In genomic region chr13:93429205-93429604, GRCm38 (mm10) we compare ENCODE assay signal across 27 mouse cellular contexts.
DNase-seq lines count a peak whose midpoint lies in the region; ATAC-seq and TF ChIP-seq lines count a peak whose summit lies in the region.
"Had no signal": no experiment of that assay in that cellular context is flagged by ENCODE, and none has a peak within 500 bp of the region (broad histone marks: within the 10 kb centered on the region; RNA-seq: fewer than 3 reads in every experiment).

No protein-coding gene starts in this region.

- peak overlapping the region; percentile 84 for H3K27ac ChIP-seq in MEL (ENCODE audit: control insufficient read depth, low read depth, low read length)
- peak overlapping the region; percentile 99 for H3K27ac ChIP-seq in liver, embryonic 14.5 days
- H3K27ac ChIP-seq in forebrain, embryonic 12.5 days: no peak overlapping the region
- H3K27ac ChIP-seq: embryonic facial prominence, embryonic 15.5 days; forebrain, embryonic 15.5 days; gastrocnemius, adult 2 months; heart, embryonic 15.5 days; hindbrain, embryonic 13.5 days; hindbrain, postnatal 0 days had no signal

- peaks cover 1 to 15% of the 10 kb centered on the region in 2 experiments for H3K36me3 ChIP-seq in MEL (ENCODE audit: control insufficient read depth in 1 of 2, insufficient read depth in 2 of 2, low read length in 2 of 2)
- peaks cover 6% of the 10 kb centered on the region for H3K36me3 ChIP-seq in liver, embryonic 14.5 days (replicated peaks; ENCODE audit: control insufficient read depth, insufficient read depth, low read depth)
- H3K36me3 ChIP-seq in forebrain, embryonic 12.5 days (replicated peaks): peaks cover 10% of the 10 kb centered on the region

- H3K27me3 ChIP-seq in MEL (ENCODE audit: control insufficient read depth in 1 of 2, insufficient read depth in 2 of 2, low read length in 2 of 2): no peaks in the 10 kb centered on the region
- H3K27me3 ChIP-seq in liver, embryonic 14.5 days (ENCODE audit: control insufficient read depth, insufficient read depth, low read length): no peaks in the 10 kb centered on the region
- no peaks in the 10 kb centered on the region for H3K27me3 ChIP-seq in forebrain, embryonic 12.5 days
- H3K27me3 ChIP-seq: embryonic facial prominence, embryonic 15.5 days; forebrain, embryonic 15.5 days; heart, embryonic 15.5 days; hindbrain, embryonic 13.5 days; Patski had no signal

- H3K9ac ChIP-seq in MEL (ENCODE audit: control insufficient read depth, low read depth, low read length, poor library complexity, severe bottlenecking): no peak overlapping the region
- H3K9ac ChIP-seq in liver, embryonic 14.5 days (replicated peaks): peak overlapping the region; percentile 63
- H3K9ac ChIP-seq in forebrain, embryonic 12.5 days: no peak overlapping the region
- H3K9ac ChIP-seq: embryonic facial prominence, embryonic 15.5 days; forebrain, embryonic 15.5 days; heart, embryonic 15.5 days; hindbrain, embryonic 13.5 days had no signal

- peak overlapping the region; percentile 66 for H3K4me2 ChIP-seq in liver, embryonic 14.5 days (ENCODE audit: low read depth)
- no peak overlapping the region for H3K4me2 ChIP-seq in forebrain, embryonic 12.5 days
- H3K4me2 ChIP-seq: embryonic facial prominence, embryonic 15.5 days; forebrain, embryonic 15.5 days; heart, embryonic 15.5 days; hindbrain, embryonic 13.5 days had no signal

- TF ChIP-seq POLR2A in MEL (IDR thresholded peaks at IDR 0.05; ENCODE audit: control insufficient read depth in 1 of 2, insufficient read depth in 1 of 2, low read depth in 1 of 2, low read length in 2 of 2, poor library complexity in 1 of 2): no peak

- DNase-seq in cerebellum, postnatal 14 days: no peak
- DNase-seq in MEL (ENCODE audit: low read depth, low spot score): no peak
- DNase-seq in gonadal fat pad, adult 2 months (ENCODE audit: low read depth): peak; percentile 46
- no peak for DNase-seq in liver, embryonic 14.5 days (ENCODE audit: low read depth in 3 of 3, low spot score in 3 of 3)
- no peak for DNase-seq in adrenal gland, postnatal 36 days
- DNase-seq: adrenal gland, adult 2 months; adrenal gland, postnatal 25 days; B cell, adult 2 months; cerebellum, adult 11-12 months; cerebellum, postnatal 10 days; embryo, embryonic 11 days; gastrocnemius, adult 2 months; gastrocnemius, postnatal 25 days; heart, adult 11 months; heart, postnatal 14 days had no signal

- TF ChIP-seq RAD21 in MEL (IDR thresholded peaks at IDR 0.05; ENCODE audit: low read depth, low read length): no peak

- TF ChIP-seq EP300 in MEL (IDR thresholded peaks at IDR 0.05; ENCODE audit: low read depth in 1 of 2, low read length in 2 of 2): no peak
- TF ChIP-seq EP300 in liver, embryonic 14.5 days (IDR thresholded peaks at IDR 0.05; ENCODE audit: low read depth): no peak

- H3K4me3 ChIP-seq in MEL (ENCODE audit: control insufficient read depth in 1 of 2, insufficient read depth in 1 of 2, low read depth in 2 of 2, low read length in 2 of 2): no peak overlapping the region
- H3K4me3 ChIP-seq in liver, embryonic 14.5 days (ENCODE audit: insufficient read depth in 1 of 2, low read depth in 2 of 2, low read length in 2 of 2): no peak overlapping the region
- H3K4me3 ChIP-seq in forebrain, embryonic 12.5 days (replicated peaks): no peak overlapping the region
- H3K4me3 ChIP-seq: embryonic facial prominence, embryonic 15.5 days; forebrain, embryonic 15.5 days; gastrocnemius, adult 2 months; heart, embryonic 10.5 days; heart, embryonic 15.5 days; hindbrain, embryonic 13.5 days had no signal

- H3K9me3 ChIP-seq in MEL (replicated peaks; ENCODE audit: insufficient read depth, low read length): no peaks in the 10 kb centered on the region
- H3K9me3 ChIP-seq in liver, embryonic 14.5 days (ENCODE audit: control insufficient read depth, low read length): no peaks in the 10 kb centered on the region
- no peaks in the 10 kb centered on the region for H3K9me3 ChIP-seq in forebrain, embryonic 12.5 days
- H3K9me3 ChIP-seq: embryonic facial prominence, embryonic 15.5 days; forebrain, embryonic 15.5 days; G1E; heart, embryonic 10.5 days; heart, embryonic 15.5 days; hindbrain, embryonic 13.5 days had no signal

- WGBS in liver, embryonic 14.5 days (ENCODE audit: insufficient replicate concordance): 85% methylated on average over 1 of the region's 1 CpGs
- WGBS in forebrain, embryonic 12.5 days: 94% methylated on average over 1 of the region's 1 CpGs

- TF ChIP-seq CTCF in MEL (IDR thresholded peaks at IDR 0.05 in 2 of 3, conservative IDR thresholded peaks at IDR 0.05 in 1 of 3; ENCODE audit: control insufficient read depth in 1 of 3, insufficient read depth in 1 of 3, low read depth in 2 of 3, low read length in 3 of 3, poor library complexity in 1 of 3, severe bottlenecking in 1 of 3): no peak
- TF ChIP-seq CTCF in liver, embryonic 14.5 days (IDR thresholded peaks at IDR 0.05; ENCODE audit: low read depth): no peak

- peaks cover 0 to 14% of the 10 kb centered on the region in 2 experiments; a peak in 3 of 4 replicates for H3K4me1 ChIP-seq in MEL (ENCODE audit: control insufficient read depth in 1 of 2, insufficient read depth in 2 of 2, low read length in 2 of 2)
- H3K4me1 ChIP-seq in liver, embryonic 14.5 days (replicated peaks; ENCODE audit: control insufficient read depth in 2 of 2, insufficient read depth in 2 of 2, low read length in 1 of 2): peaks cover 35 to 40% of the 10 kb centered on the region in 2 experiments
- H3K4me1 ChIP-seq in forebrain, embryonic 12.5 days: no peaks in the 10 kb centered on the region
- H3K4me1 ChIP-seq: embryonic facial prominence, embryonic 15.5 days; forebrain, embryonic 15.5 days; heart, embryonic 10.5 days; hindbrain, embryonic 13.5 days had no signal

- H3K79me2 ChIP-seq in MEL (ENCODE audit: control insufficient read depth, insufficient read depth, low read length, poor library complexity): no peaks in the 10 kb centered on the region

- ATAC-seq in cerebellum, adult (ENCODE audit: insufficient number of reproducible peaks, low FRiP score, low TSS enrichment): peak; percentile 66
- ATAC-seq in liver, embryonic 14.5 days (ENCODE audit: insufficient read depth): no peak
- no peak for ATAC-seq in forebrain, embryonic 12.5 days (ENCODE audit: low FRiP score)
- ATAC-seq in frontal cortex, adult (ENCODE audit: low TSS enrichment): no peak
- ATAC-seq: CD4-positive, CD25-positive, alpha-beta regulatory T cell, adult 4 months; forebrain, embryonic 15.5 days; hindbrain, postnatal 0 days; Patski had no signal

TF ChIP-seq in MEL, 35 proteins besides CTCF, POLR2A, EP300 and RAD21:
- TF ChIP-seq ZC3H11A (IDR thresholded peaks at IDR 0.05; ENCODE audit: low read depth, low read length) (no peak), CHD1 (IDR thresholded peaks at IDR 0.05; ENCODE audit: low read depth, low read length) (no peak), POLR2AphosphoS5 (IDR thresholded peaks at IDR 0.05; ENCODE audit: borderline replicate concordance, low read depth, low read length) (no peak), MAZ (IDR thresholded peaks at IDR 0.05; ENCODE audit: low read depth, low read length) (no peak), ZNF384 (IDR thresholded peaks at IDR 0.05; ENCODE audit: low read depth, low read length) (no peak), JUND (IDR thresholded peaks at IDR 0.05; ENCODE audit: low read depth, low read length) (no peak)
